Mouse (Mus musculus): ENCODE results near the gene Rapgef4. TPM values are rescaled to one million over a fixed set of nuclear protein-coding genes. Genes with fewer than 3 reads are reported as not detected.

Rapgef4 gene
- total RNA-seq, 1 experiment = 3.4 TPM

- no peak overlapping the region for H3K9ac ChIP-seq (ENCODE audit: insufficient read depth, low read depth, low read length, poor library complexity, severe bottlenecking)
- in situ Hi-C loops (cut with MboI; ENCODE audit: low sequenced_read_pairs in 2 of 2, unreplicated experiment in 2 of 2) = no loop called here
- 0 out of 2 replicates have a peak, but pooled peaks cover 3% of the 10 kb centered on the region for H3K36me3 ChIP-seq (ENCODE audit: control insufficient read depth, insufficient read depth, low read length, poor library complexity, severe bottlenecking)
- 0 out of 4 replicates have a peak, but pooled peaks cover 0 to 2% of the 10 kb centered on the region in 2 experiments for H3K4me1 ChIP-seq (ENCODE audit: control insufficient read depth in 2 of 2, insufficient read depth in 2 of 2, low read length in 2 of 2, poor library complexity in 1 of 2)
- H3K9me3 ChIP-seq (ENCODE audit: control insufficient read depth, insufficient read depth, low read depth, low read length) = peaks cover 9% of the 10 kb centered on the region
- no peak overlapping the region for H3K4me3 ChIP-seq (ENCODE audit: insufficient read depth in 1 of 2, low read depth in 1 of 2, low read length in 2 of 2, poor library complexity in 1 of 2, severe bottlenecking in 1 of 2)
- no peak overlapping the region for H3K27ac ChIP-seq (ENCODE audit: insufficient read depth, low read depth, low read length, poor library complexity, severe bottlenecking)
- DNase-seq (ENCODE audit: low read depth, low spot score) = no peak
- TF ChIP-seq ZC3H11A (IDR thresholded peaks at IDR 0.05; ENCODE audit: borderline replicate concordance, low read depth, low read length) (no peak), HCFC1 (IDR thresholded peaks at IDR 0.05; ENCODE audit: borderline replicate concordance, insufficient read depth, low read length) (no peak), MAFK (IDR thresholded peaks at IDR 0.05; ENCODE audit: insufficient read depth, low read depth, low read length) (no peak), CHD2 (IDR thresholded peaks at IDR 0.05; ENCODE audit: low read depth, low read length) (no peak), ZNF384 (IDR thresholded peaks at IDR 0.05; ENCODE audit: low read depth, low read length) (no peak)
Observed at GRCm38 (mm10) chr2:71938716-71939393, 42.2 kb upstream of the Rapgef4 start.

- no peak for DNase-seq (ENCODE audit: low read depth, low spot score)
- TF ChIP-seq ZC3H11A (IDR thresholded peaks at IDR 0.05; ENCODE audit: borderline replicate concordance, low read depth, low read length) (no peak), ZNF384 (IDR thresholded peaks at IDR 0.05; ENCODE audit: low read depth, low read length) (no peak), HCFC1 (IDR thresholded peaks at IDR 0.05; ENCODE audit: borderline replicate concordance, insufficient read depth, low read length) (no peak), CHD2 (IDR thresholded peaks at IDR 0.05; ENCODE audit: low read depth, low read length) (no peak), MAFK (IDR thresholded peaks at IDR 0.05; ENCODE audit: insufficient read depth, low read depth, low read length) (no peak)
- Histone ChIP-seq H3K4me1 (ENCODE audit: control insufficient read depth in 2 of 2, insufficient read depth in 2 of 2, low read length in 2 of 2, poor library complexity in 1 of 2) (no peaks in the 10 kb centered on the region), H3K4me3 (ENCODE audit: insufficient read depth in 1 of 2, low read depth in 1 of 2, low read length in 2 of 2, poor library complexity in 1 of 2, severe bottlenecking in 1 of 2) (no peak overlapping the region), H3K9me3 (ENCODE audit: control insufficient read depth, insufficient read depth, low read depth, low read length) (peaks cover 9% of the 10 kb centered on the region), H3K36me3 (ENCODE audit: control insufficient read depth, insufficient read depth, low read length, poor library complexity, severe bottlenecking) (0 out of 2 replicates have a peak, but pooled peaks cover 3% of the 10 kb centered on the region), H3K9ac (ENCODE audit: insufficient read depth, low read depth, low read length, poor library complexity, severe bottlenecking) (no peak overlapping the region), H3K27ac (ENCODE audit: insufficient read depth, low read depth, low read length, poor library complexity, severe bottlenecking) (no peak overlapping the region)
- in situ Hi-C loops (cut with MboI; ENCODE audit: low sequenced_read_pairs in 2 of 2, unreplicated experiment in 2 of 2) = no loop called here
Observed at GRCm38 (mm10) chr2:71941005-71941720, 39.9 kb upstream of the Rapgef4 start.

GRCm38 (mm10) chr2:71941721-71942087, 39.3 kb upstream of the Rapgef4 start:
- in situ Hi-C loops (cut with MboI; ENCODE audit: low sequenced_read_pairs in 2 of 2, unreplicated experiment in 2 of 2) = no loop called here
- Histone ChIP-seq H3K36me3 (ENCODE audit: control insufficient read depth, insufficient read depth, low read length, poor library complexity, severe bottlenecking) (0 out of 2 replicates have a peak, but pooled peaks cover 3% of the 10 kb centered on the region), H3K27ac (ENCODE audit: insufficient read depth, low read depth, low read length, poor library complexity, severe bottlenecking) (no peak overlapping the region), H3K9ac (ENCODE audit: insufficient read depth, low read depth, low read length, poor library complexity, severe bottlenecking) (no peak overlapping the region), H3K4me3 (ENCODE audit: insufficient read depth in 1 of 2, low read depth in 1 of 2, low read length in 2 of 2, poor library complexity in 1 of 2, severe bottlenecking in 1 of 2) (no peak overlapping the region), H3K9me3 (ENCODE audit: control insufficient read depth, insufficient read depth, low read depth, low read length) (peaks cover 9% of the 10 kb centered on the region), H3K4me1 (ENCODE audit: control insufficient read depth in 2 of 2, insufficient read depth in 2 of 2, low read length in 2 of 2, poor library complexity in 1 of 2) (no peaks in the 10 kb centered on the region)
- DNase-seq (ENCODE audit: low read depth, low spot score) = no peak
- TF ChIP-seq ZNF384 (IDR thresholded peaks at IDR 0.05; ENCODE audit: low read depth, low read length) = no peak
- no peak for TF ChIP-seq MAFK (IDR thresholded peaks at IDR 0.05; ENCODE audit: insufficient read depth, low read depth, low read length)
- TF ChIP-seq CHD2 (IDR thresholded peaks at IDR 0.05; ENCODE audit: low read depth, low read length) = no peak
- no peak for TF ChIP-seq ZC3H11A (IDR thresholded peaks at IDR 0.05; ENCODE audit: borderline replicate concordance, low read depth, low read length)
- TF ChIP-seq HCFC1 (IDR thresholded peaks at IDR 0.05; ENCODE audit: borderline replicate concordance, insufficient read depth, low read length) = no peak

- TF ChIP-seq HCFC1 (IDR thresholded peaks at IDR 0.05; ENCODE audit: borderline replicate concordance, insufficient read depth, low read length) (no peak), ZC3H11A (IDR thresholded peaks at IDR 0.05; ENCODE audit: borderline replicate concordance, low read depth, low read length) (no peak), CHD2 (IDR thresholded peaks at IDR 0.05; ENCODE audit: low read depth, low read length) (no peak), MAFK (IDR thresholded peaks at IDR 0.05; ENCODE audit: insufficient read depth, low read depth, low read length) (no peak), ZNF384 (IDR thresholded peaks at IDR 0.05; ENCODE audit: low read depth, low read length) (no peak)
- DNase-seq (ENCODE audit: low read depth, low spot score) = no peak
- Histone ChIP-seq H3K4me3 (ENCODE audit: insufficient read depth in 1 of 2, low read depth in 1 of 2, low read length in 2 of 2, poor library complexity in 1 of 2, severe bottlenecking in 1 of 2) (no peak overlapping the region), H3K9me3 (ENCODE audit: control insufficient read depth, insufficient read depth, low read depth, low read length) (peaks cover 9% of the 10 kb centered on the region), H3K27ac (ENCODE audit: insufficient read depth, low read depth, low read length, poor library complexity, severe bottlenecking) (no peak overlapping the region), H3K9ac (ENCODE audit: insufficient read depth, low read depth, low read length, poor library complexity, severe bottlenecking) (no peak overlapping the region), H3K36me3 (ENCODE audit: control insufficient read depth, insufficient read depth, low read length, poor library complexity, severe bottlenecking) (no peaks in the 10 kb centered on the region), H3K4me1 (ENCODE audit: control insufficient read depth in 2 of 2, insufficient read depth in 2 of 2, low read length in 2 of 2, poor library complexity in 1 of 2) (no peaks in the 10 kb centered on the region)
- in situ Hi-C loops (cut with MboI; ENCODE audit: low sequenced_read_pairs in 2 of 2, unreplicated experiment in 2 of 2) = loop anchor here (25.0 kb wide), 1 partner anchor 364 kb away; no protein-coding TSS in a partner anchor
Observed at GRCm38 (mm10) chr2:71951212-71951611, 29.8 kb upstream of the Rapgef4 start.

Measured in ES-E14 (cell line).